Mouse (Mus musculus): ENCODE data around the gene Cks1b. TPM values are rescaled to one million over a fixed set of nuclear protein-coding genes. Genes with fewer than 3 reads are reported as not detected.
A peak's percentile ranks its signal among the peaks of the same experiment; 100 is the strongest.

Gene Cks1b
- 10 to 100 TPM in 1 of 2 experiments, 1 to 10 TPM in 1; 9.6 to 14.4 TPM for total RNA-seq (2021)
- long read RNA-seq, experiment 1, transcript Cks1b-201 (3 exons, 849 nt): major isoform, 5 of 6 reads
- long read RNA-seq, experiment 1, partial matches to known transcripts: 1 of 6 reads
- long read RNA-seq, experiment 1, other reads (novel, unspliced or antisense): 0 of 6 reads
- long read RNA-seq, experiment 2, transcript Cks1b-201 (3 exons, 849 nt): major isoform, 7 of 7 reads
- long read RNA-seq, experiment 2, partial matches to known transcripts: 0 of 7 reads
- long read RNA-seq, experiment 2, other reads (novel, unspliced or antisense): 0 of 7 reads

DNA sequence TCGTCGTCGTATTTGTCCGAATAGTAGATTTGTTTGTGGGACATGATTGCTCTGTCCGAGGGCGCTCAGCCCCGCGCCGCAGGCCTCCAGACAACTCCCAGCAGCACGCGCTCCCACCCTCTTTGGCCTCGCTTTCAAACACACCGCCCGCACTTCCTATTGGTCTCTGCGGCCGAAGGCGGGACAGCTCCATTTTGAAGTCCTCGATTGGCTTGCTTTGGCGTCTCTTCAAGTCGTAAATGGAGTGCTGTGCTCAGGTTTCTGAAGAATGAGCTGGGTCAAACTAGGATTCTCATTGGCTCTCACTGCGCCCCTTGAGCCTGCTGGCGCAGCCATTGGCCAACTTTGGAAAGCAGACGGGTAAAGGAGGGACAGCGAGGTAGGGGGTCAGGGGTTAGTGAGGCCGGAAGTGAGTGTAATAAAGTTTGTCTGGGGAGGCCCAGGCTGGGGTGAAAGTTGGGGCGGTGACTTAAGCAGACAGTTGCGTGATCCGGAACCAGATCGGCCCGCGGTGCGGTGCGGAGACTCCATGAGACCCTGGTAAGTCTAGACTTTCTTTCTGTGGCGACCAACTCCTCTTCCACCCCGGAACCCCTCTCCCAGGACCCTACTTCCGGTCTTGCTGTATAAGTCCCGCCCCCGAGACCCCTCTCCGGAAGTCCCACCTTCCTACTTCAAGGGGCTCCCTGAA, at the start of gene Cks1b, which contains the start of gene Shc1:
Gene Cks1b (minus strand): TSS at position 214 of the 691 bp plus-strand sequence.
Gene Shc1 (plus strand): TSS at position 274 of the 691 bp plus-strand sequence.
- intact Hi-C loops (cut with DNase I; ENCODE audit: low total_unique reads): no loop called here
- DNase-seq: peak; percentile 93

DNA sequence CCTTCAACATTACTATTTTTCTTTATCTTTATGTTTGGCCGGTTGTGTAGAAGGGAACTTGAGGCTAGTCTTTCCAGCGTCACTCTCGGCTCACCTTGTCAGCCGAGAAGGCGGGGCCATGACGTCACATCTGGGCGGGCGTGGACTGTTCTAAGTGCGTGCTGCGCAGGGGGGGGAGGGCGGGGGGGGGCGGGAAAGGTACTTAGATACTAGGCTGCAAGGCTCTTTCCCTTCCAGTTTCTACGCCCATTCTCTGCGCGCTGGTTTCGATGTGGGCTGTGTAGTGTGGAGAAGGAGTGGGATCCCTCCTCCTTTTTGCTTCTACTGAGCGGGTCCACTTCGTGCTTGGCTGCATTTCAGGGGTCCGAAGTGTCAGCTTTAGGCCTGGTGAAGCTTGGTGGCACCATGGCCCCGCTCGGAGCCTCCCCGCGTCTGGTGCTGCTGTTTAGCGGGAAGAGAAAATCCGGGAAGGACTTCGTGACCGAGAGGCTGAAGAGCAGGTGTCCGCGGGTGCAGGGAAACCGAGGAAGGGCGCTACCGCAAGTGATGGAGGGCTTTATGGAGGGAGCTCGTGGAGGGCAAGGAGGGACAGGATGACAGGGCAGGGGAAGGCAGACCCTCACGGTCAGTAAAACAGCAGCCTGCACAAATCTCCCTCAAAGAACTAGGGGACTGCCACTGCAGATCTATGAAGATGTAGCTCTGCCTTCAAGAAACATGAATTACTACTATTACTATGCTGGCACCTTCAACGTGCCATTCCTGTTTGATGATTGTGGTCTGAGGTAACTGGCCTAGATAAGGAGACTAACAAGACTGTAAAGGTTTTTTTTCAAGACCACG, 41.0 kb upstream of the Cks1b start:
- intact Hi-C loops (cut with DNase I; ENCODE audit: low total_unique reads): no loop called here
- peak; percentile 91 for DNase-seq

DNA sequence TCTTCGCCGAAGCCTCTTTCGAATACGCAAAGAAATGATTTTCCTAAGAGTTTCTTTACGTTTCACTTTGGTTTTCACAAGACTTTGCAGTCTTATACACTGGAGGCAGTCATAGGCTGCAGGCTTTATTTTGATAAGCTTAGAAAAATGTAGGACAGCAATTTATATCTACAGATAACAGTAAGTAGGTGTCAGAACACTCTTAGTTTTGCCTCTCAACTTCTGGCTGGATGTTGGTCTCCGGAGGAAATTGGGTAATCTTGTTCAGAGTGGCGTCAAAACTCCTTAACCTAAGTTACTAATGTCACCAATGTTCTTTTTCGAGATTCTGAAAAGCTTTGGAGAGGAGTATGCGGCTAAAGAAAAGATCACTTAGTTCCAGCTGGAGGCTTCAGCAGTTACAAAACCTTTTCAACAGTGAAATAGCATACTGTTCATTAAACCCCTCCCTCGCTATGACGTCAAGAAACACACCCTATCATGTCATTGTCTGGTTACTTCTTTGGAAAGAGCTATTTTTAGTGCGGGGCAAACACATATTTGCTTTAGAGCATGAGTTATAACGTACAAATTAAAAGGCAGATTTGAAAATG, 40.3 kb upstream of the Cks1b start:
- DNase-seq: no peak

DNA sequence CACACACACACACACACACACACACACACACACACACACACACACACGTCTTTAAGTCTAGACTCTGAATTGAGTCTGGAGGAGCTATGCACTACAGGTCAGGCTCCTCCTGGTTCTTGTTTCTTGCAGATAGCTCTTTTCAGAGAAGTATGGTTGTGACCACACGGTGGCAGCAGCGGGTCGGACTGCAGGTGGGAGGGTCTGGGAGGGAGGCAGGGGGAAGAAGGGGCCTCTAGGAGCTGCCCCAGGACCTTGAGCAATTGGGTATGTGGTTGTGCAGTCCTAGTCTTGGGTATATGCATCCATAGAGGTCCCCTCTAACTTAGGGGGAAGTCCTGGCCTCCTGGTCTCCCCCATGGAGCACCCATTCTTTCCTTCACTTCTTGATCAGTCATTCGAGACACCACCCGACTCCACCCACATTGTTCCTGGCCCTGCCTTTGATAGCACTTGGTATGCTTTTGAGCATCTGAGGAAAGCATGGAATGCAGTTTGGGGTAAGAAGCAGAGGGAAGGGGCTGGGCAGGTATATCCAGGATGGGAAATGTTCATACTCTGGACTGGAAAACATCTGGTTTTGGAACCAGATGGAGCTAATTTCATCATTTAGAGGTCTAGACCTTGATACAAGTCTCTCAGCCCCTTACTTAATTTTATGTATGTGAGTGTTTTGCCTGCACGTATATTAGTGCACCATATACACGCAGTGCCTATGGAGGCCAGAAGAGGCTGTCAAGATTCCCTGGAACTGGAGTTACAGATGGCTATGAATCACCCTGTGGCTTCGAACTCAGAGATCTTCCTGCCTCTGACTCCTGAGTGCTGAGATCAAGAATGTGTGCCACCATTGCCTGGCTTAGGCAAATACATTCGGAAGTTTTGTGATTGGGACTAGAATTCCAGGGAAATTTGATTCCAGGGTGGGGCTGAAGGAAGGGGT, 38.8 kb upstream of the Cks1b start:
- intact Hi-C loops (cut with DNase I; ENCODE audit: low total_unique reads): no loop called here
- peak; percentile 69 for DNase-seq

More for the DNA sequence above, 40.3 kb upstream of the Cks1b start:
- intact Hi-C loops (cut with DNase I; ENCODE audit: low total_unique reads): no loop called here

DNA sequence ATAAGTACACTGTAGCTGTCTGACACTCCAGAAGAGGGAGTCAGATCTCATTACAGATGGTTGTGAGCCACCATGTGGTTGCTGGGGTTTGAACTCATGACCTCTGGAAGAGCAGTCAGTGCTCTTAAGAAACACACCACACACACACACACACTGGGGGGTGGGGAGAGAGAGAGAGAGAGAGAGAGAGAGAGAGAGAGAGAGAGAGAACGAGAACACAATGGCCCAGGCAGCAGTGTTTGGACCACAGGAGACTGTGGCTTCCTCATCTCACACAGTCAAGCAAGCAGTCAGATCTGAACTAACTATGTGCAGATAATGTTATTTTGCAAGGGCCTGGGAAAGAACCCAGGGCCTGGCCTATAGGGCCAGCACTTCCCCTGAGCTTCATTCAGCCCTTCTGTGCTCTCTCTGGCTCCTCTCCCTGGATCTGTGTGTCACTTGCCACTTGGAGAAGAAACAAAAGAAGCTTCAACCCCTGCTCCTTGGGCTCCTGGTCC, 37.7 kb upstream of the Cks1b start:
- DNase-seq: no peak
- intact Hi-C loops (cut with DNase I; ENCODE audit: low total_unique reads): no loop called here

DNA sequence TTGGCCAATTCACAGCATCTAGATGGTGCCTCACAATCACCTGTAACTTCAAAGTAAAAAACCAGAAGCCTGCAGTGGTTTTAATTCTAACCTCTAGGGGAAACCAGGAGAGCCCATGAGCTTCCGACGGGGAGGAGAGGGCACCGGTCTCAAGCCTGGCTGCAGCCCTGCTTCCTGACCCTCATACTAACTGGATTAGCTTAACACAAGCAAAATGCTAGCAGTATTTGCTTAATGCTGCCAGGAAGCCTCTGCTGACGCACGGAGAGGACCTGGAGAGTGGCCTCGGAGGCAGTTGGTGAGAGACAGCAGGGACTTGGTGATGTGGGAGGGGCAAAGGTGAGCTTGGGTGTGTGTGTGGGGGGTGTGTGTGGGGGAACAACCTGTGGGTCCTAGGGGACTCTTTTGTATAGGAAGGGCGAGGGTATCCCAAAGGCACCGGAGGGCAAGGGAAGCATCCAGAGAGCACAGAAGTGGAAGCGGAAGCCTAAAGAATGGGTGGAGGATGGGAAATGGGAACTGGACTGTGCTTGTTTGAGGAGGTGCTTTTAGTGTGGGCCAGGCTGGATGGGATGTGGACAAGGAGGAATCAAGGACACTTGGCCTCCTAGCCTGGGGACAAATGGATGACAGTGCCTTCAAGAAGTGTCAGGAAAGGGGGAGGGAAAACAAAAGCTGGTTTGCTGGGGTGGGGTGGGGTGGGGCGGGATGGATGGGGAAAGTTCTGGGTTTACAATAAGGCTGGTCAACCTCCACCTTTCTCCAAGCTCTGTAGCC, 36.4 kb upstream of the Cks1b start, which contains the start of gene Pmvk:
Gene Pmvk (plus strand): TSS at position 141 of the 777 bp plus-strand sequence.
- DNase-seq: no peak
- intact Hi-C loops (cut with DNase I; ENCODE audit: low total_unique reads): no loop called here

DNA sequence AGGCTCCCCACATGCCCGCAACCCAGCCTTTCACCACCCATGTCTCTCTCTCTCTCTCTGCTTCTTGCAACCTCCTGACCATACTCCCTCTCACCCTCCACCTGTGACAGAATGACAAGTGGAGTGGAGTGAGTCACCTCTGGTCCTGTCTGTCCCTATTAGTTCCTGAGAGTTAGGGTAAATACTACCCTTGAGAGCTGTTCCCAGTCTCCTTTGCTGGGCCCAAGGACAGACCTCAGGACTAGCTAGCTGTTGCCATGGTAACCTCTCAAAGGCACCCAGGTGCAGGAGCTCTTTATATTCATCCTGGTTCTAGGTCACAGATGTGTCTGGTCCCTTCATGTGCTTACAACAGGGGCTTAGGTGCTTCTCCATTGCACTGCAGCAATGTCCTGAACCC, 33.7 kb upstream of the Cks1b start:
- no peak for DNase-seq
- intact Hi-C loops (cut with DNase I; ENCODE audit: low total_unique reads): no loop called here

DNA sequence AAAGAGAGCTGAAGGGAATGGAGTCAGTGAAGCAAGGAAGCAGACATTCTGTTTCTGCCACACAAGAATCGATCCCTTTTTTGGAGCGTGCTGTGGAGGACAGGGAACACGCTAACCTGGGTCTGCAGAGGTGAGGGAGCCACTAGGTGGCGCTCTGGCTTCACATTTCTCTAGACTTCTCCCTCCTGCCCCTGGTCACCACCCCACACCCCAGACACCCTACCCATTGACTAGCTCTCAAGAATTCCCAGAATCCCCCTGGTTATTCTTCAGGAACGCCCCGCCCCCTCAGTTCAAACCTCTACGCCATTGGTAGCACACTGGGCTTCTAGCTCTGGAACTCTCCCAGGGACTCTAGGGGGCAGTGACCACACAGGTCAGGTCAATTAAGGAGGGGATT, 31.4 kb upstream of the Cks1b start:
- intact Hi-C loops (cut with DNase I; ENCODE audit: low total_unique reads): loop anchor here (5.0 kb wide), 1 partner anchor 33 kb away; no protein-coding TSS in a partner anchor
- peak; percentile 74 for DNase-seq

DNA sequence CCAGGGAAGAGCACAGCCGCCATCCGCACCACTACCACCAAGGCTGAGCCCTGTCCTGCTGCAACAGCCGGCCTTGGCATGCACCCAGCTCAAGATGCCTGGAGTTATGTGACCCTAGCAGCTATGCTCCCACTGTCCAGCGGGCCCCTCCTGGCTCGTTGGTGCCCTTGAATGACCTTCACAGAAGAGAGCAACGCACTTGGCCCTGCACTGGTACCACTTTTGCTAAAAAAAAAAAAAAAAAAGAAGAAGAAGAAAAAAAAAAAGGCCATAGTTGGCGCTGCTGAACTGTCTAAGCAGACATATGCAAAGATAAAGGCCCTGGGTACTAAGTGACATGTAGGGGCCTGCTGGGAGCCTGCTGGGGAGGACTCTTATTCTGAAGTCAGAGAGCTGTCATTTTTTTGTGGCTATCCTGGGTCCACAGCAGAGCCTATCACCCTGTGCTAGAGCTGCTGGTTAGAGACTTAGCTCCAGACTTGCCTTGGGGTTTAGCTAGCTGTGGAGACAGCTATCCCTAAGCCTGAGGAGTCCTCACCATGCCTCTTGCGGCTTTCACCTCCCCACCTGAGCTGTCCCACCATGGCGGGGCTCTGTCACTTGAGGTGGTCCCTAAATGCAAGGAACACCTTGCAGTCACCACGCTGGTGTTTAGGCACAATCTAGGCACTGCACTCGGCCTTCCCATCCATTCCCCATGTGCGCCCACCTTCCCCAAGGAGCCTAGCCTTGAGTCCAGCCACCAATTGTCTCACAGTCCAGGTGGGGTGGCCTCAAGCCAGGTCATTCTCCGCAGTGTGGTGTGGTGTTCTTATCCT, 30.7 kb upstream of the Cks1b start:
- intact Hi-C loops (cut with DNase I; ENCODE audit: low total_unique reads): loop anchor here (5.0 kb wide), 1 partner anchor 33 kb away; no protein-coding TSS in a partner anchor
- peak; percentile 79 for DNase-seq

DNA sequence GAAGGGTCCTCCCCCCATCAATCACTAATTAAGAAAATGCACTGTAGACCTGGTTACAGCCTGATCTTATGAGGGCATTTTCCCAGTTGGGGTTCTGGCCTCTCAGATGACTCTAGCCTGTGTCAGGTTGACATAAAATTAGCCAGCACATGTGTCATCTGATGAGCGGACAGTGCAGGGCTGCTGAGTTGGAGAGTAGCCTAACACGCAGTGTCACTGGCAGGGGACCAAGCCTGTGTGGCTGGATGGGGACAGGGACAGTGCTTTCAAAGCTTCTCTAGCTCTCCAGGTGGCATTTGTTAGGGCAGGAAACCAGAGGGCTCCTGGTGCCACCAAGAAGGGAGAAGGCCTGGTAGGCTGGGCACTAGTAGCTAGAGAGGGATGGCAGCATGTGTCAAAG, 22.5 kb upstream of the Cks1b start:
- DNase-seq: peak; percentile 64
- intact Hi-C loops (cut with DNase I; ENCODE audit: low total_unique reads): no loop called here

DNA sequence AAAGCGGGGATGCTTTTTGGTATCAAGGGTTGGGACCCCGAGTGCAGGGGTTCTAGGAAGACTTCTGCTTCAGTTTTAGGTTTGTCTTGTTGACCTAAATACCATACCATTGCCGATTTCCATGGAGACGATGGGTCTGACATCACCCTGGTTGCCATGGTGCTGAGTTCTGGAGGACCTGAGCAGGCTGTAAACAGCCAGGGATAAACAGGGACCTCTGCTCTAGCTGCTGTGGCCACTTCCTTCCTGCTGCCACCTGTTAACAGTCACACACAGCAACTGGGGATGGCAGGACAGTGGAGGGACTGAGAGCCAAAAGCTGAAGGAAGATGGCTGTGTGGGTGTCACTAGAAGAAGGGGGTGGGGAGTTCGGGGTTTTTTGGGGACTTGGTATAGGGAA, 19.1 kb upstream of the Cks1b start:
- DNase-seq: peak; percentile 31
- intact Hi-C loops (cut with DNase I; ENCODE audit: low total_unique reads): no loop called here

DNA sequence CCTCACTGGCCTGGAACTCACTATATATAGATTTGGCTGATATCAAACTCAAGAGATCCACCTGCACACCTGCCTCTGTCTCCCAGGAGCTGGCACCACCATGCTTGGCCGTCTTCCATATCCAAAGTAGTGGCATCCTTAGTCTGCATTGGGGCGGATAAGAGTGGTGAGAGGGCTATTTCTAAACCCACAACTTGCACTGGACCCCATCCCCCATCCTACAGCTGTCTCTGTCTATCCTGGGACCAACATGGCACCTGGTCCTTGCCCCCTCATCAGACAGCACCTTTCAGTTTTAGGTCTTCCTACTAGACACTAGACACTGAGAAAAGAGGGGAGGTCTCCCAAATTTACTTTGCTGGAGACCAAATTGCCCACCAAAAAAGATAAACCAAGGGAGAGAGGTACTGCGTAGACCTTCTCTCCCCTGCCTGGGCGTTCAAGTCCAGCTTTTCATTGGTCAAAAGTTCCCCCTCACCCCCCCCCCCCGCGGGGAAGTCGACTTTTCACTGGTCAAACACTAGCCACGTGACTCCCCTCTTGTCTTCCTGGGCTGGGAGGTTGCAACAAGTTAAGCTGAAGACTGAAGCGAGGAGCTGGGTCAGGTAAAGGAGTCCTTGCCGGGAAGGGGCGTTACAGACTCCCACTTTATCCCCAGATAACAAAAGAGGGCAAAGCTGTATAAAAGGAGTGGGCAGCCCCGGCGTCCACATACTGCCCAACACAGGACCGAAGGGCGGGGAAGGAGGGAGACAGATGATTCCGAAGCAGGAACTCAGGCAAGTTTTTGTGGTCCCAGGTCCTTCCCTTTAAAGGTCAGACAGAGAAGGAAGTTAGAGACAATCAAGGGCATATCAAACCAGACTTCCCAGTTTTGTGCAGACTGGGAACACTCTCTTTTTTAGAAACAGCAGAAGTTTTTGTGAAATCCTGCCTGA, 18.3 kb upstream of the Cks1b start, which contains the start of gene Pbxip1:
Gene Pbxip1 (plus strand): TSS at position 531 of the 938 bp plus-strand sequence.
- intact Hi-C loops (cut with DNase I; ENCODE audit: low total_unique reads): no loop called here

DNA sequence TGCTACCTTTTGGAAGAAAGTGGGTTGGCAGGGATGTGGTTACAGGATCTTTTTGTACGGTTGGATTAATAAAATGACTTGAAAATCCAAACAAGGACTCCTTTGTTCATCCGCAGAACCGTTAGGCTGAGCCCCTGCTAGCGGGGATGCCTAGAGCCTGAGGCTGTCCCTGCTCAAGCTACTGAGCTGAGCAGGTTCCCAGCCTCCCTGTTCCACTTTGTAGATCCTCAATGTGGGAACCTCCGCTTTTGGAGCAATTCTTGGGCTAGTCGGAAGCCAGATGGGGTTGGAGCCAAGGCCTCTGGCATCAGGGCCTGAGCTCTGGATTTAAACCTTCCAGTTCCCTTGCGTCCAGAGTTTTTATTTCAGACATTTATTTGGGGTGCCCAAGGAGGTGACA, 16.9 kb upstream of the Cks1b start:
- intact Hi-C loops (cut with DNase I; ENCODE audit: low total_unique reads): no loop called here
- no peak for DNase-seq

More for the DNA sequence above, 18.3 kb upstream of the Cks1b start, which contains the start of gene Pbxip1:
- DNase-seq: peak; percentile 69

DNA sequence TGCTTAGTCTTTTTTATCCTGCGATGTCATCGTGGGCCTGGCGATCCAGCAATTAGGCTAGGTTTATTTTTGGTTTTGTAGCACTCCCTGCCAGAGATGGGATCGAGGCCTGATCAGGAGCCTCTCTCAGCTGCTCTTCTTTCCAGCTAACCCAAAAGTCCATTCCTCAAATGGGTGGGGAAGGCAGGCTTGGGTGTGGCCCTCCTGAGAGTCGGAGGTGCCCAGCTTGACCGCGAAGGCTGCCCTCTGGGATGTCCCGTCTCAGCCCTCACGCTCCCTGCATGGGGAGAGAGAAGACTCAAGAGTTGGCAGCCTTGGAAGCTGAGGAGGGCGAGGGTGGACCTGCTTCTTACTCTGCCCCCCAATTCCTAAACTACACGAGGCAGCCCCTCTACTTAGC, 16.3 kb upstream of the Cks1b start:
- intact Hi-C loops (cut with DNase I; ENCODE audit: low total_unique reads): no loop called here
- DNase-seq: no peak

DNA sequence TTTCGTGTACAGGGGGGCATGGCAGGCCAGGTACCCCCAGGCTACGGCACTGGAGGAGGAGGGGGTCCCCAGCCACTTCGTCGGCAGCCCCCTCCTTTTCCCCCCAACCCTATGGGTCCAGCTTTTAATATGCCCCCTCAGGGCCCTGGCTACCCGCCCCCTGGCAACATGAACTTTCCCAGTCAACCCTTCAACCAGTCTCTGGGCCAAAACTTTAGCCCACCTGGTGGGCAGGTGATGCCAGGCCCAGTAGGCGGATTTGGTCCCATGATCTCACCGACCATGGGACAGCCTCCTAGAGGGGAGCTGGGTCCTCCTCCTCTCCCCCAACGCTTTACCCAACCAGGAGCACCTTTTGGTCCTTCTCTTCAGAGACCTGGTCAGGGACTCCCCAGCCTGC, 14.4 kb upstream of the Cks1b start:
- DNase-seq: no peak
- intact Hi-C loops (cut with DNase I; ENCODE audit: low total_unique reads): no loop called here
